Mouse (Mus musculus): ENCODE data around the gene Fcer1g.
A peak's percentile ranks its signal among the peaks of the same experiment; 100 is the strongest.

The Fcer1g gene

DNA sequence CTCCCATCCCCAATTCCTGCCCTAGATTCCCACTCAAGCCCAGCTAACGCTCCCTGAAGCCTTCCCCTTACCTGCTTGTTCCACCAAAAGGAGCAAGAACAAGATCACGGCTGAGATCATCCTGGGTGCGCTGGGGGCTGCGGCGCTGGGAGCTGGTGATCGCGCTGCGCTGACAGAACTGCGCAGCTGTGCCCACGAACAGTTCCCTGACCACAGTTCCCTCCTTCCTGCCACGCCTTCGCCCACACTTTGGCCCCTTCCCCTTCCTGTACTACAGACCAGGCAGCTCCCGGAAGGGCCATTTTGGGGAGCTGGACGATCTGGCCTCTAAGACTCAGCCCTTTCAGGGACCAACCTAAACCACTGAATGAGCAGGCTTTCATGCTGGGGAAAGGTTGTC, at the start of gene Fcer1g:
TSS of gene Fcer1g (minus strand) at position 240 of the 400 bp plus-strand sequence.
- DNase-seq, result no peak

DNA sequence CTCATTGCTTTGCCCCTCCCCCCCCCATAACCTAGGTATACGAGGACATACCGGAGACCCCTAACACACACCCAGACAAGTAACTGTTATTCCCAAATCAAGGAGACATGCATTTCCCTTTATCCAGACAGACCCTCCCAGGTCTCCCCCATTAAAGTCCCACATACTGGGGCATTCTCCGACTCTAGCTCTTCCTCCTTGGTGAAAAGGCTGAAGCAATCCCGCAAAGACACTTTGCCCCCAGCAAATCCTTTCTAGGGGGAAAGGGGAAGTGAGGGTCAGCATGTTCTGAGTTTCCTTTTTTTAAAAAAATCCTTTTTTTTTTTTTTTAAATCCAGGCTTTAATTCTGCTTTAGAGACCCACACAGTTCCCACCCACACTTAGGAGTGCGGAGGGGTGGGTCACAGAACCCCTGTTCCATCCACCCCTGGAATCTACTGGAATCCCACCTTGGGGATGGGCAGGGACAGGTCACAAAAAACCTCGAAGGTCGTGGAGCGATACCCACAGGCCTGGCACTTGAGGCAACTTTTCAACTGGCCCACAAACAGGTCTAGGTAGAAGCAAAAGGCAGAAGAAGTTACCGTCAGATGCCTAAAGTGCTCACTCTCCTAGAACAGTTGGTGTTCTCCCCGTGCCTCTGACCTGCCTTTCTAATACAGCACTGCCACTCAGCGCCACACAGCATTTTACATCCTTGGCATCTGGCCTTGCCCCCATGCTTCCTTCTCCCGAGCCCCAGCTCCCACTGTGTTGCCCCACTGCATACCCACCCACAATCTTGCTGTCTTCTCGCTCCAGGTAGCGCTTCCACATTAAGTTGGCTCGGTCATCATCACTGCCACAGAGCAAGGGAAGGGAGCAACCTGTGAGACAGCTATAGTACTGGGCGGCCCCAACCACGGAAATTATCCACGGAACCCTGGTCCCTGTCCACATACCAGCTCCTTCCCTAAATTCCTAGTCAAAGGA, 49.3 kb upstream of the Fcer1g start:
- no peak for DNase-seq

DNA sequence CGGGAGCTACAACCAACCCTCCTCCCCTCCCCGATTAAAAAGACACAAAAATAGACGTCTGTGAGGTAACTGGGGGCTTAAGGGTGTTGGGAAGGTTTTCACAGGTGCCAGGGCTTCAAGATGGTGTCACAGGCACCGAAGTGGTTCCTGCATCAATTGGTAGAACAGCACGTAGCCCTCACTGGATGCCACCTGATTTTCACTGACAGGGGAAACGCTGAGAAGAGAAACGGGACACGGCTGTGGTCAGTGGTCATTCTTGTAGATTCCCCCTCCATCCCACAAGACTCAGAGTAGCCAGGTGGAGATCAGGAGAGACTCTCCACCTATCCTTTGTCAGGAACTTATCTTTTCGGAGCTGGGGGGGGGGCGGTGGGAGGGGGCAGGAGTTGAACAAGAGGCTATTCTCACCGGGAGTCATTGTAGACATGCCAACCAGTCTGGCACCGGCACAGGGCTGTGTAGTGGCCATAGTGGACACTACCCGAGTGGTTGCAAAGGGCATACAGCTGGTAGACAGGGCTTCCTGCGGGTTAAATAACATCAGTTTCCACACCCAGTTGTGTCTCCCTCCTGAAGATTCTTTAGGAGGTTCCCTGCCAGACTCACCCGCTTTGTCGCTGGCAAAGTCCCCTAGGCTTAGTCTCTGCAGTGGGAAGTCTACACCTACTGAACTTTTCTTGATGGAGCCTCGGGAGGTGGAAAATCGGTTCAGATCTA, 48.1 kb upstream of the Fcer1g start:
- DNase-seq, result no peak

DNA sequence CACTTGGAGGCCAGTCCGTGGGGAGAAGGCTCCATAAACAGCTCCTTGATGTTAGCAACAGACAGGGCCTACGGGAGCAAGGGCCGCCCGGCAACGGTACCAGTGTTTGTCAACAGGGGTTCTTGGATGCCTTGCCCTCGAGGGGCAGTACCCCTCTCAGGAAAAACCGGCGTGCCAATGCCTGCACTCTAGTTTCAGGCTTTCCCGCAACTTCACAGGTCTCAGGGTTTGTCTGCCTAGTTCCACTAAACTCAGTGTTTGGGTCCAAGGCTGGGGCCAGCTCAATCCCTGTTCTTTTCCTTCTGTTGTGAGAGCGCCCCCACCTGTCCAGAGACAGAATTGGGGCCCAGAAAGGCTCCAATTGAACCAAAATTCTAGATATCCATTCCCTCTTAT, 47.4 kb upstream of the Fcer1g start:
- DNase-seq, result peak; percentile 84

DNA sequence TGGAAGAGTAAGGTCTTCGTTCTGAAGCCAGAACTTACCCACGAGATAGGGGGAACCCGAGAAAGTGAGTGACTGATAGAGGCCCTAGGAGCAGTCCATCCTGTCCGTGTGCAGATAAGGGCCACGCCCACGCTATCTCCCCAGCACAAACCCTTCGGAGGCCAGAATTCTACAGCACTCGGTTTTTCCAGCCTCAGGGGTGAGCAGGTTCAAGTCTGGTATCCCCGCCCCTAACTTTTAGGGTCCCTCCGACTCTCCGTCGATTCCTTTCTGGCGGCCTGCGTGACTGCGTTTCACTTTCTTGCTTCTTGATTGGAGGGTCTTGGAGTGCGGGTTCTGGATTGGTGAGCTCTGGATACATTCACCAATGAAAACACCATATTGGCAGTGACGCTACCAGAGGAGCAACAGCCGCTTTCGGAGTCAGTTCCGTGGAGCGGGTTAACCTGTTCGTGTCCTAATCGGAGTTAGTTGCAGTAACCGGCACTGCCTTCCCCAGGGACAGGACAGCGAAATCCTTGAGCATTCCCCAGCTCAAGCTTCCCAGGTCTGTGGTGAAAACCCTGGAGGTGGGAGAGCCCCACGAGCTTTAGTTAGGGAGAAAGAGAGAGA, 46.9 kb upstream of the Fcer1g start, which contains the start of gene Ppox:
TSS of gene Ppox (minus strand) at position 271 of the 612 bp plus-strand sequence.
- DNase-seq, result peak; percentile 88

DNA sequence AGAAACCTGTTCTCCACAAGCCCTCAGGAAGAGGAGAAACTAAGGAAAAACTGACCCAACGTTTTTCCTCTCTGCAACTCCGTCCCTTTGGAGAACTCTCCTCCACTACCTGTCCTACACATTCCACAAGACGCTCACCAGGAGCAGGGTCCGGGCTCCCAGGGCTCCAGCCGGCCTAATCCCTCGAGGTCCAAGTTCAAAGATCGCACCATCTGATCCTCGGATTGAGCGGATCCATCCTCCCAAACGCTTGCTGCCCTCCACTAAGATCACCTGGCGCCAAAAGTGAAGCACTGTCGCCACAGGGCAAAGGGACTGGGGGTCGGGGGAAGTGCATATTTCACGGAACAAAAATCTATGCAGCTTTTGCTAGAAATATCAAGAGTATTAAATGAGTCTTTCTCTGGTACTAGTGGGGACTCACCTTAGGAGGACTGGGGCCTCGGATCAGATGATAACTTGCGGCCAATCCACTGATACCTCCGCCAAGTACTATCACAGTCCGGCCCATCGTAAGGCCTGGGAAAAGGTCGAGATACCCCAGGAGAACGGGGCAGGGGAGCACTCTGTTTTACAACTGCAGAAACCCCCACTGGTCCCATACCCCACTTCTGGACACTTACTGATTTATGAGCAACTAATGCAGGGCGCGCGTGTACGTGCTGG, 46.2 kb upstream of the Fcer1g start:
- DNase-seq, result peak; percentile 13

DNA sequence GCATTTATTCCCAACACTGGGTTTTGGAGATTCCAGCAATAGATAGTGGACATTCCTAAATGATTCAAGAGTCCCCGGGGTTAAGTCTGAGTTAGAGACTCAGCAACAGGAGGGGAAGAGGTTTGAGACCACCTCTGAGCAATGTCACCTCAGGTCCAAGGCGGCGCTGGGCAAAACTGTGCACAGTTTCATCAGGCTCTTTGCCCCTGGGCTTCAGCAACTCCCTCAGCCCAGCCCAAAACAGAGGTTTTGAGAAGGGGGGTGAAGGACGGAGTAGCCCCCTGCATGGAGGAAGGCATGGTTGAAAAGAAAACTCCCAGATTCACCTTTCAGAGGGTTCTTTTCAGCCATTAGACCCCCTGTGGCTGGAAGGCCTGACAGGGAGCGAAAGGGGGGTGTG, 45.6 kb upstream of the Fcer1g start:
- no peak for DNase-seq

DNA sequence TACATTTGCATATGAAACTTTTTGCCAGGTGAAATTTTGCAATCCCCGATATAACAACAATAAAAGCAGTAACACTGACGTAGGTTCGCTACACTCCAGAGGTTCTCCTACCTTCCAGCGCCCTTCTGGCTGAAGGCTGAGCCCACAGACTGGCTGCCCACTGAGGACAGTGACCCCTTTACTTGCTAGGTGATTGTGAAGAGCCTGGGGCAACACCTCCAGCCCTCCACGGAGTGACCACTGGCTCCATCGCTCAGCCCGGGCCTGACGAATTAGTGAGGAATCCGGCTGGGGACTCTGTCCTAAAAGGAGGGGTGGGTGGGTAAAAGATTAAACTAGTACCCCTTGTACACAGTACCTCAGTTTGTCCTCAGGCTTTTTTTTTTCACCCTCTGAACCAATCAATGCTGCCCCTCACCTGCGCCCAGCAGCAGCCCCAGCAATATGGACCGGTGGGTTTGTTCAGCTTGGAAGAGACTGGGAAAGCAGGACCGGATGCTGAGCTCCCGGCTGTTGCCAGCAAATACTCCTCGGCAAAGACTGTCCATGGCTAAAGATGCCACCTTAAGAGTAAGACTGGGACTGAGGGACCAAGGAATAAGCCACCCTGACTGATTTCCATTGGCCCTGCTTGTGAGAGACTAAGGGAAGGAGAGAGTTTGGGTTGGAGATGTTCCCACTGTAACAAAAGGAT, 45.0 kb upstream of the Fcer1g start:
- no peak for DNase-seq

DNA sequence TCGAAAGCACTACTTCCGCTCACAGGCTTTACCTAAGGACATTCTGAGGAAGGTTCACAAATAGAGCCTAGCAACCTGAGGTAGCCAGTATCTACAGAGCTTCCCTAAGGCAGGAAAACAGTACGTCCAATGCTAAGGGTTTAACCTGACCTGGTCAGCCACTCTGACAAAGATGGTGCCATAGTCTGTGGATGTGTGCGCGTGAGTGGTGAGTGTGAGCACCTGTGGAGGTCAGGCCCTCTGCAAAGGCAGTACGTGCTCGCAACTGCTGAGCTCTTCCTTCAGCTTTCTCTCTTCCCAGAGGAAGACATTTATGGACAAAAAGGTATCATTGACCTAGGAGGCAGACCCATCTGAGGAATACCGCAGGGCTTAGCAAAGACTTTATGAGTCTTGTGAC, 44.3 kb upstream of the Fcer1g start:
- DNase-seq, result no peak

DNA sequence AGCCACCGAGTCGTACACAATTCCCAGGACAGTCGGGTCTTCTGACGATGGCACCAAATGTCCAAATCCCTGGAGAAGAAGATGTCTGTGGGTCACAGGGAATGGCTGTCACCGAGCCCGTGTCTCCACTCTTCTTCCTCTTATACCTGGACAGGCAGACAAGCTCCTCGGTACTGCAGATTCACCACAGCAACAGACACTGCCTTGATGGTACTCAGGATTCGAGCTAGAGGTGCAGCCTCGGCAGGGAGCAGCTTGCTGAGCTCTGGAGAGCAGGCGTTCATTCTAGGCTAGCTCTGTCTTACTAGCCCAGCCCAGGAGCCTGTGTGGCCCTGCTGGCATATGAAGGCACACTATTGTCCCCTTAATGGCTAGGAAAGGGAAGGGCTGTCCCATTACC, 43.6 kb upstream of the Fcer1g start:
- no peak for DNase-seq

DNA sequence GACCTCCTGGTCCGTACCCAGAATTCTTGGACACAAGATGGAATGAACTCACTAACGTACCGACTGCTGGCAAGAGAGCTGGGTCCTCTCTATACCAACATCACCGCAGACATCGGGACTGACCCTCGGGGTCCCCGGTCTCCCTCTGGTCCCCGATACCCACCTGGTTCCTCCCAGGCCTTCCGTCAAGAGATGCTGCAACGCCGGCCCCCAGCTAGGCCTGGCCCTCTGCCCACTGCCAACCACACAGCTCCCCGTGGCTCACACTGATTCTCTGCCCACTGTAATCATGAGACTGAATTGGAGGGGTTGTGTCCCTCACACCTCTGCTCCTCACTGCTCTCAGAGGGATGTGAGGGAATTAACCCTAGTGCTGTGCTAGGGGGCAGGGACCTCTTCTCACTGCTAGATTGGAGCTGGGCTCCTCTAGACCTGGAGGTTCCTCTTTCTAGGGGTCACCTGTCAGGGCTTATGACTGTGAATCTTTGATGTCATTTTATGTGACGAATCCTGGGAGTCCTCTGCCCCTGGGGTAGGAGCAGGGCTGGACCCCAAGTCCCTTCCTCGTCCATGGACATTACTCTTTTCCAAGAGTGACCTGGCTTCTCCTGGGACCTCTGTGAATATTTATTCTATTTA, 42.1 kb upstream of the Fcer1g start:
- DNase-seq, result no peak

DNA sequence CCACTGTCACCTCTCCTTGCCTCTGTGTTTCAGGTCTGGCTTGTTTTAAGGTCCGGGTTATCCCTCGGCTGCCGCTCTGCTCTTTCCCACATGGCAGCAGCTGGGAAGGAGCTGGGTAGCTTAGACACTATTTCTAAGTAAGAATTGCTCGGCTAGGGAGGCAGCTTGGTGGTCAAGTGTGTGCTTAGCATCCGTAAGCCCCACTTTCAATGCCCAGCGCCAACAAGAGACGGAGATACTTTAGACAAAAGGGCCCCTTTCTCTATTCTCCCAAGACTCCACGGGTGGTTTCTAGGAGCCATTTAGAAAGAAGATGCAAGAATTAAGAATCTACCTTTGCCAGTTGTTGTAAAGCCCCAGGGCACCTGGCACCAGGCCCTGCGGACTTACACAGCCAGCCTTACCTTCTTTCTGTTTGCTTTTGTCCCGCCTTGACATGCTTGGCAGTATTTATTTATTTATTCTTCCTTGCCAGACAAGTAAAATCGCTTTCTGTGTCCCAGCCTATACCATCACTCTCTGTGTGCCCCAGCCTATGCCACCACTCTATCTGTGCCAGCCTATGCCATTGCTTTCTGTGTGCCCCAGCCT, 41.1 kb upstream of the Fcer1g start:
- DNase-seq, result no peak

DNA sequence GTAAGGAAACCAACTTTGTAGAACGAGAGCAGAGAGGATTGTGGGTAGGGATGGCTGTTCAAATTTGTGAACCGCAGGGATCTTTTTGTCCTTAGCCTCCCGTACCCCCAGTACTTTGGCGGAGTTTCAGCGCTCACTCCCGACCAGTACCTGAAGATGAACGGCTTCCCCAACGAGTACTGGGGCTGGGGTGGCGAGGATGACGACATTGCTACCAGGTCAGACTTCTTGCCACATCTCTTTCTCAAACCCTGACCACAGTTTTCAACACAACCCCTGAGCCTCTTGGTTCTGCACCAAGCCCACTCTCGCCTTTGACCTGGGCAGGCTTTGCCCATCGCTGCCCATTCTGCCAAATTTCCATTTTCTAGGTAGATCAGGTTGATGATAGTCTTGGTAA, 40.0 kb upstream of the Fcer1g start:
- no peak for DNase-seq

DNA sequence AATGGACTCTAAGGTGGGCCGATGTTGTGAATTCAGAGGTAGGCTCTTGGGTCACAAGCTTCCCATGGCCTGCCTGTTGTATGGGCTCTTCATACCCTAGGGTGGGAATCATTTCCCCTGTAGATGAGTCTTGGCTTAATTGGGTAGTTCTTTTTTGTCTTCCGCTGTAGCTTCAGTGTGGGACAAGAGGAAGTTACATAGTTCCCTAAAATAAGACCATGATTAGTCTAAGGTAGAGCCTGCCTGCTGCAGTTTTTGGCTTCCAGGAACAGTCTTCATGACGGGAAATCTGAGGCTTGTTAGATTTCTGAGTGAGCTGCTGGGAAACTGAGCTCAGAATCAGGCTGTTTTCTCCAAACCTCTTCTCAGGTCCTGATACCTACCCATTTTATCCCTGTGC, 37.9 kb upstream of the Fcer1g start:
- DNase-seq, result no peak

DNA sequence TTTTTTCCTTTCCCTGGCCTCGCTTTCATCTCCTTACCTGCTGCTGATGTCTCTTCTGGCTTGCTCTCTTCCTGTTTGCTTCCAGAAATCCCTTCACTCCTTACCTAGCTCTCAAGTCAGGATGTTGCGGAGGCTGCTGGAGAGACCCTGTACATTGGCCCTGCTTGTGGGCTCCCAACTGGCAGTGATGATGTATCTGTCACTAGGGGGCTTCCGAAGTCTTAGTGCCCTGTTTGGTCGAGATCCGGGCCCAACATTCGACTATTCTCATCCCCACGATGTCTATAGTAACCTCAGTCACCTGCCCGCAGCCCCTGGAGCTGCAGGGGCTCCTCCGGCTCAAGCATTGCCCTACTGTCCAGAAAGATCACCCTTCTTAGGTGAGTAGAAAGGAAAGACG, 37.5 kb upstream of the Fcer1g start:
- no peak for DNase-seq

DNA sequence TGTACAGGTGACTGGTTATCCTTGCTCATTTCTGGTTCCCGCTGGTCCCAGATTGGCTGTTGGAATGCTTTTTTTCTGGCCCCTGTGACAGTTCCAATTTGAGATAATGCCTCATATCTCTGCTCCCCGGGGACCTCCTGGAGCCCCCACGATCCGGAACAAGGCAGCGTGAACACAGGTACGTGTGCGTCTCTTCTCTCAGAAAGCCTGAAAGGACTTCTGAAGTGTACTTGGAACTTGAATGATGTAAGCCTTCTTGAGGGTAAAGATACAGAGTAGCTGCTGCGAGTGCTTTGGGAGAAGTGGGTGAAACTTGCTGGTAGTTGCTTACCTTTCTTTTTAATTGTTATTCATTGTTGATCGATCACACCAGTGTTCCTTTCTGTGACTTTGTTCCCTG, 37.0 kb upstream of the Fcer1g start:
- no peak for DNase-seq

DNA sequence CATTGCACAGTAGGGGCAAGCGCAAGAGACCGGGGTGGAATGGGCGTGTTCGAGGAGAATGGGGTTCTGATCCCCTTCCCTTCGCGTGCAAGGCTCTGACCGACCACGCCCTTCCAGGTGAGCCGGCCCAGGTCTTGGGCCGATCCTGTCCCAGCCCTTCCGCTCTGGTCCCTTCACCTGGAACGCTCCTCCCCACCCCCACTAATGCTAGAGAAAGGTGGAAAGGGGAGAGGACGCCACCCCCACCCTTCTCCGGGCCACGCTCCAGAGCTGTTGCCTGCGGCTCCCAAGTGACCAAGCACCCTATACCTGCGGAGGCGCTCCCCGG, 36.4 kb upstream of the Fcer1g start:
- no peak for DNase-seq

DNA sequence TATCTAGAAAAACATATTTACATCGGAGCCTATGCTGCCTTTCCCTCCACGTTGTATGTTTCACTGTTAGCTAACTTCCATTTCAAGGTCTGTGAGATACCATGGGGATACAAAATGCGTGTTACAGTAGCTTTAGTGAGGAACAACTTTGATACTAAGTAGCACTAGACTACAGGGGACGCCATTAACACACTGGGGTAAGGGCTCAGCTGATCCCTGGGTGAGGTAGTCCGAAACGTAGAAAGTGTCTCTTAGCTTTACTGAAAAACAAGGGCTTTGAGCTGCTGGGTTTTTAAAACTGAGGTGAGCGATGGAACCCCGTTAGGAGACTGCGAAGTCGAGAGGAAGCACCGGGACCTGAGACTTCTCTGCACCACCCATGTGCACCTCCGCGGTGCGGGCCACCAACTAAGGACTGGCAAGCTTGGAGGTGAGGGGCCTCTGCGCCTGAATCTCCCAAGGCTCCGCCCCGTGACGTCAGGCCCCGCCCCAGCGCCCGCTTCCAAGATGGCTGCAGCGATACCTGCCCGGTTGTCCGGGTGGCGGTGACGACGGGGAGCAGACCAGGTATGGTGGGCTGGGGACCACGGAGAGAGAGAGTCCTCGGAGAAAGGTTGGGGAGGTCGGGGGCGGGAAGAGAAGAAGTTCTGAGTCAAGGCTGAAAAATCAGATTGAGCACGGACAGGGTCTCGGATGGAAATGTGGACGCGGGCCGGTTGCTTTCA, 35.8 kb upstream of the Fcer1g start, which contains the start of gene B4galt3:
TSS of gene B4galt3 (plus strand) at position 481 of the 725 bp plus-strand sequence.
- DNase-seq, result peak; percentile 99

DNA sequence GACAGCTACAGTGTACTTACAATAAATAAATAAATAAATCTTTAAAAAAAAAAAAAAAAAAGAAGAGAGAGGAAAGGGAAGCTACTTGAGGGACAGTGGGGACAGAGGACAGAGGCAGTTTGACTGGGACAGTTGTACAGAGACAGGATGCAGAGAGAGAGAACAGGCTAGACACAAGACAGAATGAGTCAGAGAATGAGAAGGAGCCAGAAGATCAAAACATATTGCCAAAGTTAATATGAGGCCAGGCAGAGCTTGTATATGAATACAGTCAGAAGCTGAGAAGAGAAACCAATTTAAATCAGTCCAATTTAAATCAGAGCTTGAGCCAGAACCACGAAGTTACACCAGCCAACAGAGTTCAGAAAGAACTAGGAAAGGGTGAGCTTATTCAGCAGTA, 34.2 kb upstream of the Fcer1g start:
- no peak for DNase-seq

DNA sequence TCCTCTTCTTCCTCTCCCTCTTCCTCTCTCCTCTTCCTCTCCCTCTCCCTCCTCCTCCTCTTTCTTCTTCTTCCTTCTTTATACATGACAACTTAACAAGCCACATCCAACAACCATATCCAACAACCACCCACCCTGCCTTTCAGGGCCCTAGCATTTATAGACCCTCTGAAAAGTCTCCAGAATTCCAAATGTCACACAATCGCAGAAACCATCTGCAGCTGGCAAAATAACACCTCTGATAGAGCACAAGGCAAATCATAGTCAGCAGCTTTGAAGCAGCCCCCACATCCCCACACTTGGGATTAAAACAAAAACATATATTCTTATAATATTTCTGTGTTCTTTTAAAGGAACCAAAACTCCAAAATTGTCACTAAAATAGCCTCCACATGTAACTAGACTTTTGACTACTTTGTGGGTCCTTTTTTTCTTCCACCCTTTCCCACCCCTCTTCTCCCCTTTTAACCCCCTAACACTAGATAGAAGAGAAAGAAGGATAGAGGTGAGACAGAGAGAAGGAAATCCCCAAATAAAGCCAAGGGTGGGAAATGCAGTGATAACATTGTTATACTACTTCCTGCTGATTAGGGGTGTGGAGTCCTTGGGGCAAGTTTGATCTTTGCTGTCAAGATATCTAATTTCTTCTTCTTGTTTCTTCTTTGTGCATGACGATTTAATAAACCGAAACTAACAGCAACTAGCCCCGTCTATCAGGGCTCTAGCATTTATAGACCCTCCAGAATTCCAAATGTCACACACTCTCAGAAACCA, 32.0 kb upstream of the Fcer1g start:
- no peak for DNase-seq

All from thymus, postnatal 25 days (tissue).